Mouse (Mus musculus) effector memory CD4-positive, alpha-beta T cell, adult 5 months (primary cell): ENCODE data around the gene Pyroxd2. TPM values are rescaled to one million over a fixed set of nuclear protein-coding genes. Genes with fewer than 3 reads are reported as not detected.

Source experiments
- polyA plus RNA-seq: library from polyadenylated mRNA; unstranded; fragments of 100-300 nt; shearing (Covaris generic); gene quantifications from one replicate; pipeline ENCODE4 v1.2.1, GENCODE M21; 2017

Pyroxd2 gene
- polyA plus RNA-seq, result 0.47 TPM

DNA sequence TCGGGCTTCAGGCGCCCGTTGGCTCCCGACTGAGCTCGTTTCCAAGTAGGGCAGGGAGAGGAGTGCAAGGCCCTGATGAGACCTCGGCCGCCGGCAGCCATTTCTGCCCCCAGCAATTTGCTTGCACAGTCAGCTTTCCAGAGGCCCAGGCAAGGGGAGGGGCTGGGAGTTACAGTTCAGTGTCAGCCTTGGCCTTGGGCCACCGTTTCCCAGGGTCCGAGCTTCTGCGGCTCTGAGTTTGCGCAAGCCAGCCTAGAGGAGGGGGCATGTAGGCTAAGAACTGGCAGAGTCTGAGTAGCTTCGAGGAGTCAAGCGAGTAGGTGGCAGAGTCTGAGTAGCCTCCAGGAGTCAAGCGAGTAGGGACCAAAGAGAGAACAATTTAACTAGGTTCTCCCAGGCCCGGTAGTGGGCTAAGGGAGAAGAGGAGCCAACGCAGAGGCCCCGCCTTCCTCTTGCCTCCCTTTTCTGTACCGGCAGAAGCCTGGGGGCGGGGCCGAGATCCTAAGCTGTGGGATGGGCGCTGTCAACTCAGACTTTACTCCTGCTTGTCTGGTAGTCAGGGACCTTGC is at the start of gene Pyroxd2:
Gene Pyroxd2, minus strand, starts transcription at position 413 of the 569 bp plus-strand sequence.

DNA sequence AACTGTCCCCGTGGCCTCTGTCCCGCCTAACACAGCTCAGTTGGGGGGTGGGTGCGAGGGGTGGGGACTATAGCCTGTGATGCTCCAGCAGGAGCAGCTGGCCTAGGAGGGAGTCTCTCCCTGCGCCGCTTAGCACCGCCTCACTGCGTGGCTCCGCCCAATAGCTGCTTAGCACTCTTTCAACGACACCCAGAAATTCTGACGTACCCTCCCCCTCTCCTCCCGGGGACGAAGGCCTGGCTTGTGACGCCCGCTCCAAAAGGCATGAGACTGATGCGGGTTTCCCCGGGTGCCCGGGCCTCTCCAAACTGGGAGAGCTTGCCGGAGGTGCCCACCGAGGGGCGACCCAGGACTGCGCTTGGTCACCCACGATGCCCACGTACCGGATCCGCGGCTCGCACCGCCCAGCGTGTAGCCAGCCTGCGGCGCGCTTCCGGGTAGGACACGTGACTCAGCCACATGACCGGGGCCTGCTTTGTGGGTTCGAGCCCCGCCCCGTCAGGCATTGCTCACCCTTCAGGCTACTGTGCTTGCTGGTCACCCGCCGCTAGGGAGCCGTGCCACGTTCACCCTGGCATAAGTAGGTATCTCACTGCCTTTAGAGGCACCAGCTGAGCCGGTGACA is 27.1 kb upstream of the Pyroxd2 start, which contains the start of gene Hps1:
Gene Hps1, minus strand, starts transcription at position 448 of the 625 bp plus-strand sequence.

Other genes starting within 250 kb of the Pyroxd2 start
- gene R3hcc1l, start 234.0 kb downstream of the Pyroxd2 start, polyA plus RNA-seq, result 39.7 TPM
- 0.20 TPM for gene Loxl4, start 140.0 kb downstream of the Pyroxd2 start, polyA plus RNA-seq
- 32.8 TPM for gene Hps1, start 27.2 kb upstream of the Pyroxd2 start, polyA plus RNA-seq